Mouse (Mus musculus) testis, adult 2 months (tissue): ENCODE results near the gene Sh2b1. TPM values are rescaled to one million over a fixed set of nuclear protein-coding genes. Genes with fewer than 3 reads are reported as not detected.

Source experiments
- H3K27ac ChIP-seq: fragments of 200-500 bp; 2 replicates; pipeline ENCODE4 v1.5.1; 2012; ENCODE audit warnings: low read depth, low read length; ENCODE audit not compliant: control insufficient read depth, insufficient read depth
- H3K27me3 ChIP-seq: fragments of 200-500 bp; 2 replicates; pipeline ENCODE4 v1.6.1; 2012; ENCODE audit warnings: mild to moderate bottlenecking, low read length, moderate library complexity; ENCODE audit not compliant: control insufficient read depth, insufficient read depth
- H3K36me3 ChIP-seq: fragments of 200-500 bp; 2 replicates; pipeline ENCODE4 v1.6.1; 2012; ENCODE audit warnings: mild to moderate bottlenecking, low read length; ENCODE audit not compliant: control insufficient read depth, insufficient read depth
- H3K4me1 ChIP-seq: fragments of 200-500 bp; 2 replicates; pipeline ENCODE4 v1.6.1; 2012; ENCODE audit warnings: low read length; ENCODE audit not compliant: control insufficient read depth, insufficient read depth
- H3K4me3 ChIP-seq: fragments of 200-500 bp; 2 replicates; pipeline ENCODE4 v1.5.1; 2012; ENCODE audit warnings: low read depth, mild to moderate bottlenecking, low read length, moderate library complexity, mixed read lengths; ENCODE audit not compliant: control insufficient read depth
- CTCF ChIP-seq: fragments of 200-500 bp; IDR thresholded peaks from 2 replicates; pipeline ENCODE4 v1.5.1; 2012; ENCODE audit warnings: low read depth, mild to moderate bottlenecking, inconsistent platforms, low read length, moderate library complexity; ENCODE audit not compliant: control insufficient read depth, insufficient read depth, insufficient replicate concordance
- POLR2A ChIP-seq: fragments of 200-500 bp; IDR thresholded peaks from 2 replicates; pipeline ENCODE4 v1.6.1; 2012; ENCODE audit warnings: low read depth, mild to moderate bottlenecking, inconsistent platforms, low read length, moderate library complexity; ENCODE audit not compliant: control insufficient read depth
- polyA plus RNA-seq: library from polyadenylated mRNA; depleted of rRNA; stranded (reverse); fragments of >200 nt; gene quantifications from 2 replicates; pipeline ENCODE4 v1.2.3, GENCODE M21; 2012; rRNA removed

The Sh2b1 gene
- polyA plus RNA-seq, 1 experiment = 39.2 TPM

DNA sequence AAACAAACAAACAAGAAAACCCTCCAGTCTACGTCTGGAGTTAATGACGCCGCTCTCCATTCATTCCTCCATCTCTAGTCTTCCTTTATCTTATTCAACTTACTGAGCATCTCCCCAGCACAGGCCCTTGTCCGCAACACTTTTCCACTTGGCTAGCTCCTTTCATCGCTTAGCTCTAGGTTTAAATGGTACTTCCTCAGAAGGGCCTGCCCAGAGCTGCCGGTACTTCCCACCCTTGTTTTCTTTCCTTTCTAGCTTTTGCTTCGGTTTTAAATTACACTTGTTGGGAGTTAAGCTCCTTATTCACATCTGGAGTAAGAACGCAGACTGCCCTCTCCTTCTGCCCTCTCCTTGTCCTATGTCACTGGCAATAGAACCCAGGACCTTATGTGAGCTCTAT, 58.2 kb downstream of the Sh2b1 start:
- H3K27me3 ChIP-seq = no peaks in the 10 kb centered on the region
- no peak for TF ChIP-seq CTCF
- no peak for TF ChIP-seq POLR2A
- no peak overlapping the region for H3K4me3 ChIP-seq
- no peaks in the 10 kb centered on the region for H3K4me1 ChIP-seq
- H3K27ac ChIP-seq = no peak overlapping the region
- no peaks in the 10 kb centered on the region for H3K36me3 ChIP-seq

Other genes starting within 250 kb of the Sh2b1 start
- 8.8 and 9.9 TPM in 2 replicates for gene Sbk1, start 202.8 kb downstream of the Sh2b1 start, polyA plus RNA-seq
- gene Lat, start 105.9 kb downstream of the Sh2b1 start, polyA plus RNA-seq = 0.53 and 0.57 TPM in 2 replicates
- gene Spns1, start 98.0 kb downstream of the Sh2b1 start, polyA plus RNA-seq = 30.9 and 44.2 TPM in 2 replicates
- gene Nfatc2ip, start 78.7 kb downstream of the Sh2b1 start, polyA plus RNA-seq = 39.4 and 41.3 TPM in 2 replicates
- gene Cd19, start 60.5 kb downstream of the Sh2b1 start, polyA plus RNA-seq = 1.8 TPM in 2 replicates
- gene Rabep2, start 46.7 kb downstream of the Sh2b1 start, polyA plus RNA-seq = 17.6 and 17.7 TPM in 2 replicates
- gene Atp2a1, start 12.3 kb downstream of the Sh2b1 start, polyA plus RNA-seq = 1.5 and 1.6 TPM in 2 replicates
- gene Tufm, start 11.9 kb upstream of the Sh2b1 start, polyA plus RNA-seq = 43.5 and 50.2 TPM in 2 replicates
- gene Atxn2l, start 28.0 kb upstream of the Sh2b1 start, polyA plus RNA-seq = 666 and 681 TPM in 2 replicates
- gene Eif3c, start 91.0 kb upstream of the Sh2b1 start, polyA plus RNA-seq = 144 and 157 TPM in 2 replicates
- gene Apobr, start 109.5 kb upstream of the Sh2b1 start, polyA plus RNA-seq = 0.16 and 1.3 TPM in 2 replicates
- 34.9 and 42.7 TPM in 2 replicates for gene Cln3, start 110.4 kb upstream of the Sh2b1 start, polyA plus RNA-seq
- not detected in 2 replicates for gene Il27, start 119.5 kb upstream of the Sh2b1 start, polyA plus RNA-seq
- 1.4 and 2.6 TPM in 2 replicates for gene Nupr1, start 155.4 kb upstream of the Sh2b1 start, polyA plus RNA-seq
- gene Sgf29, start 173.9 kb upstream of the Sh2b1 start, polyA plus RNA-seq = 405 and 485 TPM in 2 replicates
- 5.8 and 7.1 TPM in 2 replicates for gene Sult1a1, start 201.0 kb upstream of the Sh2b1 start, polyA plus RNA-seq
- gene Bola2, start 220.0 kb upstream of the Sh2b1 start, polyA plus RNA-seq = 35.7 and 38.7 TPM in 2 replicates
- gene Slx1b, start 220.4 kb upstream of the Sh2b1 start, polyA plus RNA-seq = 8.3 and 9.5 TPM in 2 replicates
- gene Coro1a, start 232.4 kb upstream of the Sh2b1 start, polyA plus RNA-seq = 2.5 and 2.6 TPM in 2 replicates